Mouse (Mus musculus): Measurements from ENCODE around the gene Dhtkd1. TPM values are rescaled to one million over a fixed set of nuclear protein-coding genes. Genes with fewer than 3 reads are reported as not detected.

Dhtkd1 gene
- total RNA-seq, 2 experiments from 2014 or later = 1.8 to 2.1 TPM

Other genes with a start within 250 kb of the Dhtkd1 start
- gene Camk1d, start 228.3 kb downstream of the Dhtkd1 start, total RNA-seq (2021) = 1 to 10 TPM; 6.4 to 8.2 TPM
- 10 to 100 TPM; 17.9 to 18.0 TPM for gene Nudt5, start 97.8 kb downstream of the Dhtkd1 start, total RNA-seq (2021)
- 100 to 1,000 TPM; 103 to 122 TPM for gene Cdc123, start 97.6 kb downstream of the Dhtkd1 start, total RNA-seq (2021)
- under 1 TPM in 1 of 2 experiments, not detected in 1; 0.66 TPM for gene Gm13199, start 79.9 kb downstream of the Dhtkd1 start, total RNA-seq (2021)
- 10 to 100 TPM; 43.7 to 48.9 TPM for gene Sec61a2, start 47.4 kb downstream of the Dhtkd1 start, total RNA-seq (2021)
- 10 to 100 TPM; 17.2 to 20.3 TPM for gene Upf2, start 8.7 kb upstream of the Dhtkd1 start, total RNA-seq (2021)
- 1 to 10 TPM; 3.4 to 3.6 TPM for gene Proser2, start 187.4 kb upstream of the Dhtkd1 start, total RNA-seq (2021)